Mouse (Mus musculus): ENCODE results near the gene Cyp2c55. TPM values are rescaled to one million over a fixed set of nuclear protein-coding genes. Genes with fewer than 3 reads are reported as not detected.

The Cyp2c55 gene
- polyA plus RNA-seq (2014; fragmentation: Illumina TruSeq; extraction: RNeasy Lipid Tissue Mini Kit (QIAGEN cat#74804); ENCODE audit: low read depth, low replicate concordance) = 18.1 TPM

DNA sequence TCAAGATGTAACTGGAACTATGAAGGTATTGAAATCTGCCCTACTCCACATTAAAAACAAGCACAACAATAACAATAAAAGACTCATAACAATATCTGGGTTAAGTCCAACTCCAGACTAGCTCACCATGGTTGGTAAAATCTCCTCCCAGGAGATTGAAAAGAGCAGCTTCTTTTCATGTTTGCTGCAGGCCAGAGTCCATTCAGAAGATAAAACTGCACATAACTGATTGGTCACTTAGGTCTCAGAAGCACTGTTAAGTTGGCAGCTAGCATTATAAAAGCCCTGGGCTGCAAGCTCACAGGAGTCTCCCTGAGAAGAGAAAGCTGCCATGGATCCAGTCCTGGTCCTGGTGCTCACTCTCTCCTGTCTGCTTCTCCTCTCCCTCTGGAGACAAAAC is at the start of gene Cyp2c55:
Gene Cyp2c55 (plus strand): TSS at position 305 of the 400 bp plus-strand sequence.

DNA sequence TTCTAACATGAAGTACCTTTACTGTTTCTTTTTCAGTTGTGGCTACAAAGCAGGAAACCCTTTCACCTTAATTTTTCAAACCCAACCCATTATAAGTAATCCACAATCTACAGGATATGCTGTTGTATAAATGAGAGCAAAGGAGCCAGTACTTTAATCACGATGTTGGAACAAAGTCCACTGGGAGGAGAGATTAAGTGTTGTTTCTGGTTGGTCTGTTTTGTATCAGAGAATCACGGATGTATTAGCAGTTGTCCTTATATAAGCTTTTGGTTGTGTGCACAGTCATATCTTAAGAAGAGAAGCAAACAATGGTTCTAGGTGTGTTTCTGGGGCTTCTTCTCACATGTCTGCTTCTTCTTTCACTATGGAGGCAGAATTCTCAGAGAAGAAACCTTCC is 53.9 kb downstream of the Cyp2c55 start, which contains the start of gene Cyp2c65:
Gene Cyp2c65 (plus strand): TSS at position 297 of the 400 bp plus-strand sequence.

Other genes starting within 250 kb of the Cyp2c55 start
- 5.8 TPM for gene Noc3l, start 187.8 kb upstream of the Cyp2c55 start, polyA plus RNA-seq (2014; fragmentation: Illumina TruSeq; extraction: RNeasy Lipid Tissue Mini Kit (QIAGEN cat#74804); ENCODE audit: low read depth, low replicate concordance)
- 11.8 TPM for gene Tbc1d12, start 170.4 kb upstream of the Cyp2c55 start, polyA plus RNA-seq (2014; fragmentation: Illumina TruSeq; extraction: RNeasy Lipid Tissue Mini Kit (QIAGEN cat#74804); ENCODE audit: low read depth, low replicate concordance)
- gene Hells, start 76.1 kb upstream of the Cyp2c55 start, polyA plus RNA-seq (2014; fragmentation: Illumina TruSeq; extraction: RNeasy Lipid Tissue Mini Kit (QIAGEN cat#74804); ENCODE audit: low read depth, low replicate concordance) = 2.1 TPM
- gene Cyp2c65, start 54.0 kb downstream of the Cyp2c55 start, polyA plus RNA-seq (2014; fragmentation: Illumina TruSeq; extraction: RNeasy Lipid Tissue Mini Kit (QIAGEN cat#74804); ENCODE audit: low read depth, low replicate concordance) = 0.40 TPM
- not detected for gene Cyp2c66, start 106.9 kb downstream of the Cyp2c55 start, polyA plus RNA-seq (2014; fragmentation: Illumina TruSeq; extraction: RNeasy Lipid Tissue Mini Kit (QIAGEN cat#74804); ENCODE audit: low read depth, low replicate concordance)

All from liver, adult 10 weeks (tissue).